Mouse (Mus musculus) ES-Bruce4 (cell line): ENCODE data around the gene Ankrd22.

Source experiments
- CTCF ChIP-seq: IDR thresholded peaks from one replicate; pipeline ENCODE4 v1.8.1; 2011; ENCODE audit warnings: low read depth, low read length
- EP300 ChIP-seq: IDR thresholded peaks from 2 replicates; pipeline ENCODE4 v1.6.1; 2011; ENCODE audit warnings: low read depth, low read length; ENCODE audit not compliant: insufficient read depth
- POLR2A ChIP-seq: IDR thresholded peaks from one replicate; pipeline ENCODE4 v1.8.1; 2011; ENCODE audit warnings: low read length; ENCODE audit not compliant: insufficient read depth

DNA sequence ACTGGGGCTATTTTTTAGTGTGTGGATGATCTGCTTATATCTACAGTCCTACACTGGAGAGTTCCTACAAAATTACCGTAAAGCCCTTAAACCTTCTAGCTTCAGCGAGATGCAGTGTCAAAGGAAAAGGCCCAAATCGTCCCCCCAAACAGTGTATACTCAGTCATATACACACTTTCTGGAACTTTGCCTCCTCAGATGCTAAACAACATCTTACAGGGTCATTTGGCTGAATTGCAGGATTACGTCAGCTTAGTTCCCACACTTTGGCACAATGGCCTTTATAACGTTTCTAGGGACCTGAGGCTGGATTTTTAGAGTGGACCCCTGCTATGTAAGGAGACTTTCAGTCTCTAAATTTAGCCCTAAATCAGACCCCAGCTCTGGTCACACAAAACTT, 16.6 kb upstream of the Ankrd22 start:
- TF ChIP-seq CTCF (no peak), EP300 (no peak), POLR2A (no peak)
